Mouse (Mus musculus) kidney, postnatal 36 days (tissue): ENCODE results near the gene Oser1.

Experiments
- DNase-seq, 2 experiments: peaks; one replicate each; pipeline ENCODE4 v3.0.0; 2021 to 2022; ENCODE audit warnings: mixed read lengths in 2 of 2

Oser1 gene

GRCm38 (mm10) chr2:163399222-163399621, 25.3 kb downstream of the Oser1 start:
- DNase-seq: no peak

DNA sequence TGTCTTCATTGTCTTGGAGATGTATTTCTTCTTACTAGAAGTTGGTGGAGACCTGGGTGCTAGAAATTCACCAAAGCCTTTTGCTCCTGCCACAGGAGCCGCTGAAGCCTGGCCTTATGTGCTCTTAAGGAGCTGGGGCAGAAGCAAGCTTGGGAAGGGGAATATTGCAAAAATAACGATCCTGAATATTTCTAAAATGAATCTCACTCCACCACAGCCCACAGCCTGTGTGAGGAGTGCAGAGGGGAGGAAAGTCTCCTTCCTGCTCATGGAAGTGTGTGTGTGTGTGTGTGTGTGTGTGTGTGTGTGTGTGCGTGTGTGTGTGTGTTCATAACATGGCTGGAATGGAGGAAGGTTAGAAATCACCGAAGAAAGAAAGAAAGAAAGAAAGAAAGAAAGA, 25.7 kb downstream of the Oser1 start:
- DNase-seq: no peak

DNA sequence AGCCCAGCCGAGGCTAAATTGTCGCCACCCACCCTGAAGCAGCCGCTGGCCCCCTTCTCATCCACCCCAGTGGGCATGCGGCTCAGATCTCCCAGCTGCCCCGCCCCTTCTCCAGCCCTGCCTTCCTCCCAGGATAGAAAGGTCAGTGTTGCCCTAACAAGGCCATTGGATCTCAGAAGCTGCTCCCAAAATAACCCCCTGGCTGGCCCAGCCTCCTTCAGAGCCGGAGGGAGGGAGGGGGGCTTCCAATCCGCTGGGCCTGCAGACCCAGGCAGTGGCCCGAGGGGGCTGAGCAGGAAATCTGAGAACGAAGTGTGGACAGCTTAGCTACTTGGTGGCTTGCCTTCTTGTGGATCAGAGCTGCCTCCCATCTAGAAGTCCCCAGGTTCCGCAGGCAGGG, 26.6 kb downstream of the Oser1 start, which contains the start of gene Jph2:
TSS of gene Jph2 (minus strand) at position 89 of the 400 bp plus-strand sequence.
- DNase-seq: peak; percentile 13 to 35

- DNase-seq: no peak
Measured at GRCm38 (mm10) chr2:163397071-163397470, 27.4 kb downstream of the Oser1 start.

GRCm38 (mm10) chr2:163394977-163395376, 29.5 kb downstream of the Oser1 start:
- no peak for DNase-seq

DNA sequence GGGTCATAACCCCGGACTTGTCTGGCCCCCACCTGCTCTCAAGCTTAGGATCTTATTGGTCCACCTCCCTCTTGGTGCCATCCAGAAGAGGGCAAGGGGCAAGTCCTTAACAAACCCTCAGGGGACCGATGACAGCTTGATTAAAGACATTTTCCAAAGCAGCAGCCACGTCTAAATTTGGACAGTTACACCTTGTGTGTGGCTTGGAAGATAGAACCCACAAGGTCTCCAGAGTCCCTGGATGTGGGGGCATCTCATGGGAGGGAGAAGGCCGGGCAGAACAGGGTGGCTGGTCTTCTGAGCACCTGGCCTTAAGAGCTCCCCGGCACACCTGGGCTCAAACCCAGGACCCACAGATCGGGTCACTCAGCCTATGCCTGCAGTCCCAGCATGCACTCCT, 30.5 kb downstream of the Oser1 start:
- DNase-seq: no peak

DNA sequence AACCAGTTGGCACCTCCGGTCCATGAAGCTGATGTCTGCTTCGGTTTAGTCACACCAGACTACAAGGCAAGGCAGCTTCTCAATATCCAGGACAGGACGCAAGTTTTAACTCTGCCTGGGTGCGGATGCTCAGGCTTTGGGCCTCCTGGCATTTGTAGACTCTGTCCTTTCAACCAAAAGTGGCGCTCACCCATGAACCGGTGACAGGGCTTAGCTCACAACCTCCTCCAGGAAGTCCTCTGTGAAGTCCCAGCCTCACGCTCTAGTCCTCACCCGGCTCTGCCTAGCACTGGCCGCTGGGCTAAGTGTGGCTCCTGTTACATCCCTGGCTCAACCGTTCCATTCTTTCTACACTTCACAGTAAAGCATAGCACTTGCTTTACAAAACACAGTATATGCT, 31.3 kb downstream of the Oser1 start:
- DNase-seq: no peak

DNA sequence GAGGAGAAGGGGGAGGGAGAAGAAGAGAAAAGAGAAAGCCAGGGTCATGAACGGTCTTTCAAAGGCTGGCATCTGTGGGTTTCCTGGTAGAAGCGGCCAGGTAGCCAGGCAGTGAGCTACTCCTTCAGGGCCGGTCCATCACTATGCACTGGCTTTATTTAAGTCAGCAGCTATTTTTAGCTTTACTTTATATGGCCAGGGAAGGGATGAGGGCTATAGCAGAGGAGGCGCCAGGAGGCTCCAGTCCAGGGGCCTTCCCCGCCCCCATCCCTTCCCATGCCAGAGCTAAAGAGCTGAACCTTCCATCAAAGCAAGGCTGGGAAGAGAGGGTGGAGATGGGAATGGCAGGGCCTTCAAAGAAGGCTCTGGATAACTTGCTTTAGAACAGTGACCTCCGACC, 32.1 kb downstream of the Oser1 start:
- DNase-seq: no peak

DNA sequence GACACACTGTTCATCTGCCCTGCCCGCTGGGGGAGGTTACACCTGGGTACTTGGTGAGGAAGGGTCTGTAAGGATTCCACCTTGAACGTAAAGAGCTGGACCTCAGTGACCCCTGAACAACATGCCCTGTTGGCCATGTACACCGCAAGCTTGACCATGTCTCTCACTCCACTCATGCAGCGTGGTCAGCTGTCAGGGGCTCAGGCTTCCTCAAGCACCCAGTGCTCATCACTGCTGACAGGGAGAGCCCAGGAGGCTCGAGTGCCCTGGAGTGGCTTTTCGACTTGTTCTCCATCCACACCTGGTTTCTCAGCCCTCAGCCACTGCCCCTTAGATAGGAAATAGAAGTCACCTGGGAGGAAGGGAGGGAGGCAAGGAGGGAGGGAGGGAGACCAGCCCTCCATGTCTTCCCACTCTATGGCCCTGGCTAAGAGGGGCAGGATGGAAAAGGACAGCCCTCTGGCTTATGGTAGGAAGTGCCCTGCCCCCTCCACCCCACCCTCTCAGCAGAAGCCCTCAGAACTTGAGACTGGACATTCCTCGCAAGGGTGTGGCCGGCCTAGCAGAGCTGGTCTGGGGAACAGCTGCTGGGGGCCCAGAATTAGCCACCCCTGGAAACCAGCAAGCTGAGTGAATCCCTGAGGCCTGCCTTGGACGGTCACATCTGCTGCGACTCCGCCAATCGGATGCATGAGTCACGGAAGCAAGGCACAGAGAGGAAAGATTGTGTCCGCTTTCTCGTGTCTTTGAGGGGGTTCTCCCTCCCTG, 37.9 kb downstream of the Oser1 start:
- DNase-seq: peak in 1 of 2 experiments; percentile 16

- DNase-seq: no peak
Measured at GRCm38 (mm10) chr2:163385126-163385525, 39.4 kb downstream of the Oser1 start.

GRCm38 (mm10) chr2:163381246-163381645, 43.3 kb downstream of the Oser1 start:
- DNase-seq: no peak

DNA sequence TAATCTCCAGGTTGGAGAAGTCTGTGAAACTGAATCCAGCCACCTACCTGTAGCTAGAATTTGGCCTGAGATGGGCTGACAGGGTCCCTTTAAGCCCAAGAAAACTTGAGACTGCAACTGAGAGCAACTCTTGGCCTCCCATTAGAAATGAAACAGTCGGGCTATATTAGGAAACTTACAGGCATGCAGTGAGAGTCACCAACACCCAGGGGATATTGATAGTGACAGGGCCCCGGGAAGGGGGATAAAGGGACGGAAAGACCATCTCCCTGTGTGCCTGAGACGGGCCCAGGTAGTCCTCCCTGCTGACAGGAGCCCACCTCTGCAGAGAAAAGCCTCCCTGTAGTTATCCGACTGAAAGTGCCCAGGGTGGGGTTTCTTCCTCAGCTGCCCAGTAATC, 45.1 kb downstream of the Oser1 start:
- no peak for DNase-seq

DNA sequence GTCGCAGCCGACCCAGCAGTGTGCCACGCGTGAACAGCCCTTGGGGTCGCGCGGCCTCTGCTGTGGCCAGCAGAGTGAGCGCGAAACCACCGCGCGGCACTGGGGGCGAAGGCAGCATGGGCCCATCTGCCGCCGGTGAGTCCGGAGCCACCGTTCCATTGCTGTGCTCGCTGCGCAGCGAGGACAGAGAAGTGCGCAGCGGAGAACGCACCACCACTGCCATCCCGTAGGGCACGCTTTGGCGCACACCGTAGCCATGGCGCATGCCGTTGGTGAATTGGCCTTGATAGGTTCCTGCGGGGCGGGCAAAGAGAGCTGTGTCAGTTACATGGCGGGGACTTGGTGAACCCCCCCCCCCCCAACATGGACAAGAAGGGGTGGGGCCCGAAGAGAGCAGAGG, 48.4 kb downstream of the Oser1 start:
- no peak for DNase-seq

DNA sequence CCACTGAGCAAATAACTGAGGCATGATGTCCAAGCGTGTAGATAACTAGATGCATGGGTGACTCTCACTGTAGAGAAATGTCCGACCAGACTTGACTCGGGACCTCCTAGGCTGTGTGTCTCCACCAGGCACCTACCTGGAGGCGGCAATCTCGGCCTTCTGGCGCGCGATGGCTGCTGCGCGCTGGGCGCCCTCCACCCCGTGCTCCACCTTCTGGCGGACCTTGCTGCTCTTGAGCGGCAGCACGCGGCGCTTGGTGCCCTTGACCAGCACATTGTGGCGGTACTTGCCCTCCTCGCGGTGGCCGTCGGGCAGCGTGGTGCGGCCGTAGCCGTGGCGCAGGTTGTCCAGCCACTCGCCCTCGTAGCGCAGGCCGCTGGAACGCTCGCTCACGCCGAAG, 49.0 kb downstream of the Oser1 start:
- no peak for DNase-seq

DNA sequence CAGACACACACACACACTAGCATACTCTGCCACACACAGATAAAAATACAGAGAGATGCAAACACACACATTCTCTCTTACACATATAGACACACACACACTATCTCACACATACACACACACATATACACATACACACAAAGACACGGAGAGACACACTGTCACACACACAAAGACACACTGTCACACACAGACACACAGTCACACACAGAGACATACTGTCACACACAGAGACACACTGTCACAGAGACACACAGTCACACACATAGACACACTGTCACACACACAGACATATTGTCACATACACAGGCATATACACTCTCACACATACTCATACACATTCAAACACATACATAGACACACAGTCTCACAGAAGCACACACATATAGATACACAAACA, 51.9 kb downstream of the Oser1 start:
- no peak for DNase-seq

DNA sequence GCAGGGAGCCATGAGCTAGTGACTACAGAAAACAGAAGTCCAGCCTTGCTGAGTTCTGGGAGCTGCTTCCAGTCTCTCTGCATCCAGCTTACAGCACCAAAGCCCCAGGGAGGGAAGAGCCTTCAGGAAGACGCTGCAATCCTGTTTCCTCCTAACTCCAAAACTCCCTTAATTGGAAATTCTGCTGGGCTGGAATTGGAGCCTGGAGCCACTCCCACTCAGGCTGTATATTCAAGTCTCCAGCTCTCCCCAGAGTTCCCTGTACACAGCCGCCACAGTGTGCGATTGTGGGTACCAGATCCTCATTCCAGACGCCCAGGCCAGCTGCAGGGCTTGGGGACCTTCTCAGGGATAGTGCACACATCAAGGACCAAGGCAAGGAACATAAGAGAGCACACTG, 54.3 kb downstream of the Oser1 start:
- DNase-seq: no peak

- DNase-seq: no peak
Measured at GRCm38 (mm10) chr2:163364785-163365541, 59.5 kb downstream of the Oser1 start.

DNA sequence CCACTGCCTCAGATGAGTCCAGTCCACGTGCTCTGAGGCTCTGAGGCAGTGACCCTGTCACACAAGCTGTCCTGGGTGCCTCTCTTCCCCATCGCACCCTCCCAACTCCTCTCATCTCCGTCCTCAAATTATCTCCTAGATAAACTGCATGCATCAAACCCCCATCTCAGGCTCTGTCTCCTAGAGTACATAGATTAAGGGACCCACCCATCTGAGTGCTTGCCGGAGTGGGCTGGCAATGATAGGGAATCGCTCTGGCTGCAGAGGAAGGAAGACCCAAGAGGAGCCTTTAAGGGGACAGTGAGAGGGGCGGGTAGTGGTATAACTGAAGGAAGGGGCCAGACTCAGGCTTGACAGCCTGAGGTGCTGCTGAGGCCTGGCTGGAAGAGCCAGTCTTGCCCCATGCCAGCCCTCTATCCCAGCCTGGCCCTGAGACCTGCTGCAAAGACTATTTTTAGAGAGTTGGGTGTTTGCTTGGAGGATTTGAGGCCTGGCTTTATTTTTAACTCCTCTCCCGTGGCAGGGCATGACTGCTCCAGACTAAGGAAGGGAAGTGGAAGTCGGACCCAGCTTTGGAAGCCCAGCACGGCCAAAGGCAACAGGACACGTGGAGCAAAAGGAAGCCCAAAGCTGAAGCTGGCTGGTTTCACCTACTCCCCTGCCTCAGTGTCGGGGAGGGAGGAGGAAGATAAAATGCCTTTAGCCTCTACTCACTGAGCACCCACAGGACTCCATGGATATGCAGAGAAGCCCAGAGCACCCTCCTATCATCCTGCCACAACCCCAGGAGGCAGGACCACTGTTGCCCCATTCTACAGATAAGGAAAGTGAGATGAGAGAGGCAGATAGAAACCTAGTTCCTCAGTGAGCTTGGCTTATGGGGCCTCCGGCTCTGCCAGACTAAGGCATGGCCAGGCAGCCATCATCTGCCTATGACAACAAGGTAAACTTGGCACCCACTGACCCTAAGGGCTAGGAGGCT, 61.3 kb downstream of the Oser1 start:
- no peak for DNase-seq

- no peak for DNase-seq
Measured at GRCm38 (mm10) chr2:163360858-163361623, 63.5 kb downstream of the Oser1 start.

- no peak for DNase-seq
Measured at GRCm38 (mm10) chr2:163359253-163359652, 65.2 kb downstream of the Oser1 start.

DNA sequence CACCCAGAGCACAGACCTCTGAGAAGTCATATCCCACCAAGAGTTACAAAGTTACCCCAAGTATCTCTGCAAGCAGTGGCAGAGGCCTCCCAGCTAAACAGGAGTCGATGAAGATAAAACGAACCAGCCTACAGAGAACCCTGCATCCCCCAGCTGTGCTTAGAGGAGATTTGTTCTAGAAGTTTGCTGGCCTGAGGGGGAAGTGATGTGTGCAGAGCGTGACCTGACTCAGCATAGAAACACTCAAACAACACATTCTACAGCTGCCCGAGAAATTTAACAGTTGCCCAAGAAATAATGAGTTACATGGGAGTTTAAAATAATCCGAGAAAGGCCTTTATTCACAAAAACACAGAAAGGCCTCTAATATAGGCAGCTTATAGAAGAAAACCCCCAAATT, 65.8 kb downstream of the Oser1 start:
- DNase-seq: no peak
